Mouse (Mus musculus) liver, postnatal 0 days (tissue): ENCODE measurements around the gene Abl1.

Source experiments
- CTCF ChIP-seq: sonication (generic); IDR thresholded peaks from 2 replicates; pipeline ENCODE4 v1.5.1; 2016; ENCODE audit warnings: antibody characterized with exemption, low read depth
- EP300 ChIP-seq: IDR thresholded peaks from 2 replicates; pipeline ENCODE4 v1.6.1; 2016; ENCODE audit warnings: antibody characterized with exemption, low read depth, mild to moderate bottlenecking

- no peak for TF ChIP-seq CTCF
- no peak for TF ChIP-seq EP300
Observed at GRCm38 (mm10) chr2:31845896-31846691, 157.9 kb downstream of the Abl1 start, which contains the start of gene Fibcd1.
